Mouse (Mus musculus) liver, adult 2 months (tissue): ENCODE measurements at regions not wholly inside any gene's neighbourhood (a gene's known extent, or its start where the extent isn't known, plus 50 kb on each side); places are given as distances from the start of the nearest gene placed in this dataset.

Source experiments
- DNase-seq: peaks from one replicate; pipeline ENCODE4 v3.0.0-alpha.2; 2011; ENCODE audit warnings: low read depth, low spot score; ENCODE audit errors: extremely low read depth
- H3K27ac ChIP-seq: fragments of 200-500 bp; replicated peaks from 2 replicates; pipeline ENCODE4 v1.5.1; 2012; ENCODE audit warnings: low read depth, mild to moderate bottlenecking, control low read depth, inconsistent platforms, low read length; ENCODE audit not compliant: insufficient read depth
- H3K27me3 ChIP-seq: fragments of 200-500 bp; 2 replicates; pipeline ENCODE4 v1.6.1; 2012; ENCODE audit warnings: mild to moderate bottlenecking, moderate library complexity, low read length, inconsistent platforms; ENCODE audit not compliant: control insufficient read depth, insufficient read depth
- H3K36me3 ChIP-seq: fragments of 200-500 bp; 2 replicates; pipeline ENCODE4 v1.6.1; 2012; ENCODE audit warnings: low read length, inconsistent platforms; ENCODE audit not compliant: control insufficient read depth, insufficient read depth
- H3K4me1 ChIP-seq: fragments of 200-500 bp; 2 replicates; pipeline ENCODE4 v1.6.1; 2011; ENCODE audit warnings: low read length; ENCODE audit not compliant: control insufficient read depth, insufficient read depth
- H3K4me3 ChIP-seq: fragments of 200-500 bp; 2 replicates; pipeline ENCODE4 v1.5.1; 2011; ENCODE audit warnings: low read depth, mild to moderate bottlenecking, control low read depth, low read length, moderate library complexity; ENCODE audit not compliant: insufficient read depth
- H3K79me2 ChIP-seq: fragments of 200-500 bp; 2 replicates; pipeline ENCODE4 v1.6.1; 2012; ENCODE audit warnings: inconsistent platforms, mild to moderate bottlenecking, low read length, moderate library complexity; ENCODE audit not compliant: control insufficient read depth, insufficient read depth
- H3K9ac ChIP-seq: fragments of 200-500 bp; 2 replicates; pipeline ENCODE4 v1.6.1; 2012; ENCODE audit warnings: low read depth, mild to moderate bottlenecking, control low read depth, inconsistent platforms, low read length
- CTCF ChIP-seq: fragments of 200-500 bp; IDR thresholded peaks from 2 replicates; pipeline ENCODE4 v1.5.1; 2011; ENCODE audit warnings: low read depth, low read length, control low read depth
- POLR2A ChIP-seq: fragments of 200-500 bp; IDR thresholded peaks from 2 replicates; pipeline ENCODE4 v1.6.1; 2011; ENCODE audit warnings: low read length, control low read depth; ENCODE audit not compliant: insufficient read depth; ENCODE audit errors: extremely low read depth
- WGBS: fragments of 180-500 bp; shearing (Covaris S2); methylation state at CpG from one replicate; pipeline ENCODE4 v1.1.7; 2018; 5-methylcytosine and 5-hydroxymethylcytosine counted together

DNA sequence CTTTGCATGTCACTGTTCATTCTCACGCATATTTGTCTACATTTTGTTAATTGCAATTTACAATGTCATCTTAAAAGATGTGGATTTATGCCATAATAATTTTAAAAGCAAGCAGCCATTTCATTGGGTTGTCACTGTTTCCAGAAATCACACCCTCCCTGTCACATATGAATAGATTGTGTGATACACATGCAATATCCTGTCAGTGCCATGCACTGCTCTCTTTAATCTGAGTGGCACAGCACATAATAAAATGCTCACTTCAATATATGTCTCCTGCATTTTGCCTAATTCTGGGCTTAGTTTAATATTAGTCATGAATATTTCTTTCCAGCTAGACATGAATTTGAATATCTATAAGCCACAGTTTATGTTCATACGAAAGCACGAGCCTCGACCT is 56.1 kb upstream of the 1700008P02Rik start:
- no peaks in the 10 kb centered on the region for H3K27me3 ChIP-seq
- no peaks in the 10 kb centered on the region for H3K79me2 ChIP-seq
- H3K9ac ChIP-seq = no peak overlapping the region
- DNase-seq = no peak
- no peaks in the 10 kb centered on the region for H3K36me3 ChIP-seq
- H3K27ac ChIP-seq = no peak overlapping the region
- 83% methylated on average over 4 of the region's 4 CpGs for WGBS
- H3K4me3 ChIP-seq = no peak overlapping the region
- no peaks in the 10 kb centered on the region for H3K4me1 ChIP-seq
- no peak for TF ChIP-seq POLR2A
- no peak for TF ChIP-seq CTCF

GRCm38 (mm10) chr3:6675354-6675753 is 55.1 kb upstream of the 1700008P02Rik start:
- DNase-seq = no peak
- WGBS = 55% methylated on average over 3 of the region's 3 CpGs
- Histone ChIP-seq H3K4me3 (no peak overlapping the region), H3K27me3 (no peaks in the 10 kb centered on the region), H3K4me1 (no peaks in the 10 kb centered on the region), H3K27ac (no peak overlapping the region), H3K79me2 (no peaks in the 10 kb centered on the region), H3K9ac (no peak overlapping the region), H3K36me3 (no peaks in the 10 kb centered on the region)
- TF ChIP-seq POLR2A (no peak), CTCF (no peak)
